Mouse (Mus musculus): ENCODE data around the gene Ntmt1. TPM values are rescaled to one million over a fixed set of nuclear protein-coding genes. Genes with fewer than 3 reads are reported as not detected.
A peak's percentile ranks its signal among the peaks of the same experiment; 100 is the strongest.

Ntmt1 gene
- polyA plus RNA-seq, 1 experiment from 2014 or later, result 102 TPM

DNA sequence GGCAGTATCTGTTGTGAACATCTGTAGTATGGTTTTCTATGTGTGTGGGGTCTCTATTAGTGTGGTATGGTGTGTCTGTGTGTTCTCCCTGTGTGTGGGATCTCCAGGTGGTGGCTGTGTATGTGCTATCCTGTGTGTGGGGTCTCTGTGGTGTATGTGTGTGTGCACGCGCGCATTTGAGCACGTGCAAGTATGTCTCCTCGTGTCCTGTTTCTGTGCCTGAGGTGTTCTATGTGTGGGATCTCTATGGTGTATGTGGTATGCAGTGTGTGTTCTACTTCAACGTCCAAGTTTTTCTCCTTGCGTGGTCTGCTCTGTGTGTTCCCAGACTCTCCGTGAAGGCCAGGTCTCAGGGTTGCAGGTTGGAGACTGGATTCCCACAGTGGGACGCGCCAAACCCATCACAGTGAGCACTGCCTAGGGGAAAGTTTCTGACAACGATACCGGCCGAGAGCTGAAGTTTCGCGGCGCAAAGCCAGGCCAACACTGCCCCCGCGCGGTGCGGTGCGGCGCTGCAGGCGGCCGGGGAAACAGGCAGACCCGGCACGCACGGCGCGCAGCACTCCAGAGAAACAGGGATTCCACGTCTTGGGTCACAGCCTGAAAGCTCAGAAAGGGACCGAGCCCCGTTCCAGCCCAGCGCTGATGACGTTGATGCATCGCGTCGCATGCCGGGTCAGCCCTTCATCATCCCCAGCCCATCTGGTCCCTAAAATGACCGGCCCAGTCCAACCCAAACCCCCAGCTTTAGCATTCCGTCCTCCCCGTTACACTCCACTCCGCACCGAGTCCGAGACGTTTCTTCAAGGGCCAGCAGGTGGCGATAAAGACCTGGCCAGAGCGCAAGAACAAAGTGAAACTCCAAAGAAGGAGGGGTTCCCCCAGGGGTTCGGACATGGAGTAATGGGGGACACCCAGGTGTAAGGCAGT lies 13.2 kb upstream of the Ntmt1 start:
- Histone ChIP-seq H3K27me3 (ENCODE audit: control insufficient read depth, insufficient read depth, low read length) (no peaks in the 10 kb centered on the region), H3K9ac (ENCODE audit: low read length) (peak overlapping the region; percentile 68), H3K4me2 (ENCODE audit: low read depth, low read length, severe bottlenecking) (peak overlapping the region; percentile 67), H3K27ac (ENCODE audit: low read depth, low read length) (peak overlapping the region; percentile 71), H3K36me3 (ENCODE audit: control insufficient read depth, insufficient read depth, low read length) (no peaks in the 10 kb centered on the region), H3K4me3 (ENCODE audit: low read depth, low read length) (peak overlapping the region; percentile 32), H3K9me3 (ENCODE audit: control insufficient read depth, low read length) (no peaks in the 10 kb centered on the region), H3K4me1 (replicated peaks; ENCODE audit: control insufficient read depth, insufficient read depth, low read length) (peaks cover 15% of the 10 kb centered on the region)
- ATAC-seq (replicated peaks; ENCODE audit: low FRiP score) (peak; percentile 76), DNase-seq (ENCODE audit: low spot score) (peak; percentile 98)
- 6% methylated on average over 48 of the region's 48 CpGs for WGBS

DNA sequence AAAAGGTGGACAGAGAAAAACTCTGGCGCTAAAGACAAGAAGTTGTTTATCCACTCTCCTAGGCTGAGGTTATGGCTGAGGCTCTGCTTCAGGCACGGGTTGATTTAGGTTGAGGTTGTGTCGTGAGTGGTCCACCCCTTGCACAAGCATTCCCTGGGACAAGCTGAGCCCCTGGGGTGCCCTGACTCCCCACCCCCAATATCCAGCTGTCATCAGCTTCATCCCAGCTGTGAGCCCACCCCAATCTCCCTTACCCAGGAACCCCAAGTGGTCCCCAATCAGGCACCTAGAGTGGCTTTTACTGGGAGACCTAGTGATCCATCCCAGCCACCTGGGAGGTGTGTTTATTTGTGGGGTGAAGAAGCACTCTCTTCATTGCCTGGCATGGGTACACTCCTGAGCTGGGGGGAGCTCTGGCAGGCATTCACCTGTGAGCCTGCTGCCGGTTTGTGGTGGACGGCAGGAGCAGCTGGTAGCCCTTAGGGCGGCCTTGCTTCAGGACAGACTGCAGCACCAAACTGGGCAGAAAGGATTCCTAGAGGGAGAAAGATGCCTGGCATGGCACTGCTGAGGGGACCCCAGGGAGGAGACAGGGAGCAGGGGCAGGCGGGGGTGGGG lies 12.2 kb upstream of the Ntmt1 start:
- H3K27ac ChIP-seq (ENCODE audit: low read depth, low read length), result no peak overlapping the region
- H3K4me1 ChIP-seq (replicated peaks; ENCODE audit: control insufficient read depth, insufficient read depth, low read length), result peaks cover 15% of the 10 kb centered on the region
- DNase-seq (ENCODE audit: low spot score), result no peak
- no peaks in the 10 kb centered on the region for H3K36me3 ChIP-seq (ENCODE audit: control insufficient read depth, insufficient read depth, low read length)
- peak overlapping the region; percentile 67; the same call in 1 of the 2 replicates for H3K4me2 ChIP-seq (ENCODE audit: low read depth, low read length, severe bottlenecking)
- WGBS, result 62% methylated on average over 7 of the region's 7 CpGs
- peak overlapping the region; percentile 68; the same call in 1 of the 2 replicates for H3K9ac ChIP-seq (ENCODE audit: low read length)
- H3K9me3 ChIP-seq (ENCODE audit: control insufficient read depth, low read length), result no peaks in the 10 kb centered on the region
- peak overlapping the region; percentile 32; the same call in 1 of the 2 replicates for H3K4me3 ChIP-seq (ENCODE audit: low read depth, low read length)
- H3K27me3 ChIP-seq (ENCODE audit: control insufficient read depth, insufficient read depth, low read length), result peaks cover 2% of the 10 kb centered on the region; the same call in 1 of the 2 replicates
- no peak for ATAC-seq (replicated peaks; ENCODE audit: low FRiP score)

DNA sequence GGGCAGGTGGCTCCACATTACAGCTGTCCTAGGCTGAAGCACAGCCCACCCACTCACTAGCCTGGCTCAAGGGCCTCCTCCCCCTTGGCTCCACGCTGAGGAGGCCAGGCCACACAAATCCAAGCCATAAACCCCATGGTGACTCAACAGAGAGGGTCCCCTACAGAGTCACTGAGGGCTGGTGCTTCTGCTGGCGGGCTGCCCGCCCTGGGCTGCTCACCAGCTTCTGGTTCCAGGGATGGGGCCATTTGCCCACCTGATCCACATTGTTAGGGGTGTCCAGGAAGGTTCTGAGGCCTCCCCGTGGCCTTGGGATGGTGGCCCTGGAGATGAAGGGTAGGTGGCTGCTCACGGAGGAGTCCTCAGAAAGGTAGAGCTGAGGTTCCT lies 11.7 kb upstream of the Ntmt1 start:
- peak overlapping the region; percentile 48 for H3K4me2 ChIP-seq (ENCODE audit: low read depth, low read length, severe bottlenecking)
- peaks cover 7% of the 10 kb centered on the region for H3K27me3 ChIP-seq (ENCODE audit: control insufficient read depth, insufficient read depth, low read length)
- WGBS, result 52% methylated on average over 5 of the region's 5 CpGs
- H3K4me1 ChIP-seq (replicated peaks; ENCODE audit: control insufficient read depth, insufficient read depth, low read length), result peaks cover 15% of the 10 kb centered on the region
- H3K9ac ChIP-seq (ENCODE audit: low read length), result peak overlapping the region; percentile 42; the same call in 1 of the 2 replicates
- H3K36me3 ChIP-seq (ENCODE audit: control insufficient read depth, insufficient read depth, low read length), result no peaks in the 10 kb centered on the region
- ATAC-seq (replicated peaks; ENCODE audit: low FRiP score), result peak; percentile 11; the same call in 1 of the 2 replicates
- H3K9me3 ChIP-seq (ENCODE audit: control insufficient read depth, low read length), result no peaks in the 10 kb centered on the region
- H3K27ac ChIP-seq (ENCODE audit: low read depth, low read length), result peak overlapping the region; percentile 46; the same call in 1 of the 2 replicates
- no peak for DNase-seq (ENCODE audit: low spot score)
- 0 out of 2 replicates have a peak overlapping the region, but pooled peaks have one; percentile 2 for H3K4me3 ChIP-seq (ENCODE audit: low read depth, low read length)

DNA sequence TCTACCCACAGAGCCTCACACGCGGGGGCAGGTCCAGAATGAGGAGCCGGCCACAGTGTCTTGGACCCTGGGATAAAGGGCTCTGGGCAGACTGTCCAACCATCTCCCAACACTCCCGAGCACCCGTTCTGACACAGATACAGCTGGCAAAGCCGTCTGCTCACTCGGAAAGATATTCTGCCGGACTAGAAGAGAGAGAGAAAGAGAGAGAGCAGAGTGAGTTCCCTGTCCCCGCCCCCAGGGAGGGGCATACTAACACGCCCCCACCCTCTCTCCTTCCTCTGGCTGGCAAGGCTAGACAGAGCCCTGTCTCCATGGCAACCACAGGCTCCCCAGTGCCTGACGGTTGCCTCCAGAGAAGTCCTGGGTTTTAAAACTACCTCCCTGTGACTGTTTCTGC lies 11.2 kb upstream of the Ntmt1 start:
- DNase-seq (ENCODE audit: low spot score) (peak; percentile 90), ATAC-seq (replicated peaks; ENCODE audit: low FRiP score) (peak; percentile 75)
- H3K4me2 ChIP-seq (ENCODE audit: low read depth, low read length, severe bottlenecking), result peak overlapping the region; percentile 48
- no peaks in the 10 kb centered on the region for H3K9me3 ChIP-seq (ENCODE audit: control insufficient read depth, low read length)
- H3K27ac ChIP-seq (ENCODE audit: low read depth, low read length), result peak overlapping the region; percentile 46; the same call in 1 of the 2 replicates
- no peaks in the 10 kb centered on the region for H3K36me3 ChIP-seq (ENCODE audit: control insufficient read depth, insufficient read depth, low read length)
- peaks cover 10% of the 10 kb centered on the region for H3K27me3 ChIP-seq (ENCODE audit: control insufficient read depth, insufficient read depth, low read length)
- WGBS, result 6% methylated on average over 11 of the region's 11 CpGs
- H3K9ac ChIP-seq (ENCODE audit: low read length), result peak overlapping the region; percentile 32; the same call in 1 of the 2 replicates
- peaks cover 15% of the 10 kb centered on the region for H3K4me1 ChIP-seq (replicated peaks; ENCODE audit: control insufficient read depth, insufficient read depth, low read length)
- H3K4me3 ChIP-seq (ENCODE audit: low read depth, low read length), result 0 out of 2 replicates have a peak overlapping the region, but pooled peaks have one; percentile 2

DNA sequence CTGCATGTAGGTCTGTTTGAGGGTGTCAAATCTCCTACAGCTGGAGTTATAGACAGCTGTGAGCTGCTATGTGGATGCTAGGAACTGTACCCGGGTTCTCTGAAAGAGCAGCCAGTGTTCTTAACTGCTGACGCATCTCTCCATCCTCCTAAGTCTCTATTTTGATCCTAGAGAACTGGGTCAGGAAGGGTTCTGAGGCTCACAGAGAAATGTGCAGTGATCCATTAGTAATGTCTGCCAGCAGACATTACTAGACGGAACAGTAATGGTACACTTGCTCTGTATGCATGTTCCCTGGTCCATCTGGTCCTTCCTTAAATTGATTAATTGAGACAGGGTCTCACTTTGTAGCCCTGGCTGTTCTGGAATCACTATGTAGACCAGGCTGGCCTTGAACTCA lies 8.2 kb upstream of the Ntmt1 start:
- no peaks in the 10 kb centered on the region for H3K36me3 ChIP-seq (ENCODE audit: control insufficient read depth, insufficient read depth, low read length)
- H3K4me3 ChIP-seq (ENCODE audit: low read depth, low read length), result no peak overlapping the region
- ATAC-seq (replicated peaks; ENCODE audit: low FRiP score), result no peak
- DNase-seq (ENCODE audit: low spot score), result no peak
- peaks cover 17% of the 10 kb centered on the region; the same call in 1 of the 2 replicates for H3K4me1 ChIP-seq (replicated peaks; ENCODE audit: control insufficient read depth, insufficient read depth, low read length)
- whole genome bisulfite sequencing, result 77% methylated on average over 3 of the region's 3 CpGs
- no peak overlapping the region for H3K9ac ChIP-seq (ENCODE audit: low read length)
- peaks cover 17% of the 10 kb centered on the region for H3K27me3 ChIP-seq (ENCODE audit: control insufficient read depth, insufficient read depth, low read length)
- H3K4me2 ChIP-seq (ENCODE audit: low read depth, low read length, severe bottlenecking), result no peak overlapping the region
- no peak overlapping the region for H3K27ac ChIP-seq (ENCODE audit: low read depth, low read length)
- H3K9me3 ChIP-seq (ENCODE audit: control insufficient read depth, low read length), result no peaks in the 10 kb centered on the region

DNA sequence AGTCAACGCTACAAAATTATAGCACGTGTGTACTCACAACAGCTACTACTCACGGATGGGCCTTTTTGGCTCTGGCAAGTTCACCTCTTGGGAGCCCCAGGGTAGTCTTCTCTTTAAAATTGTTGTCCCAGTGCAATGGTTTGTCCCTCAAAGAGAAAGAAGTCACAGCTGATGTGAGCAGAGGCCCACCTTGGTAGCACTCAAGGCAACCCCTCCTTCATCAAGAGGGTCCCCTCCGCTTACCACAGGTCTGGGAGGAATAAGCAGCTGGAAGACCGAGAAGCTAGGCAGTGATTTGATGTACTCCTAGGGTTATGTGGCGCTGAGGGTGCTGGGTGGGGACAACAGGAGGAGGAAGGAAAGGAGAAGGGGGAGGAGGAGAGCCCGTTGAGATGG lies 7.0 kb upstream of the Ntmt1 start:
- Histone ChIP-seq H3K4me2 (ENCODE audit: low read depth, low read length, severe bottlenecking) (peak overlapping the region; percentile 88), H3K9ac (ENCODE audit: low read length) (peak overlapping the region; percentile 57), H3K27me3 (ENCODE audit: control insufficient read depth, insufficient read depth, low read length) (peaks cover 17% of the 10 kb centered on the region), H3K4me3 (ENCODE audit: low read depth, low read length) (peak overlapping the region; percentile 36), H3K9me3 (ENCODE audit: control insufficient read depth, low read length) (no peaks in the 10 kb centered on the region), H3K27ac (ENCODE audit: low read depth, low read length) (no peak overlapping the region), H3K36me3 (ENCODE audit: control insufficient read depth, insufficient read depth, low read length) (no peaks in the 10 kb centered on the region), H3K4me1 (replicated peaks; ENCODE audit: control insufficient read depth, insufficient read depth, low read length) (peaks cover 17% of the 10 kb centered on the region; the same call in 1 of the 2 replicates)
- WGBS, result 38% methylated on average over 6 of the region's 7 CpGs
- DNase-seq (ENCODE audit: low spot score), result no peak
- ATAC-seq (replicated peaks; ENCODE audit: low FRiP score), result no peak

DNA sequence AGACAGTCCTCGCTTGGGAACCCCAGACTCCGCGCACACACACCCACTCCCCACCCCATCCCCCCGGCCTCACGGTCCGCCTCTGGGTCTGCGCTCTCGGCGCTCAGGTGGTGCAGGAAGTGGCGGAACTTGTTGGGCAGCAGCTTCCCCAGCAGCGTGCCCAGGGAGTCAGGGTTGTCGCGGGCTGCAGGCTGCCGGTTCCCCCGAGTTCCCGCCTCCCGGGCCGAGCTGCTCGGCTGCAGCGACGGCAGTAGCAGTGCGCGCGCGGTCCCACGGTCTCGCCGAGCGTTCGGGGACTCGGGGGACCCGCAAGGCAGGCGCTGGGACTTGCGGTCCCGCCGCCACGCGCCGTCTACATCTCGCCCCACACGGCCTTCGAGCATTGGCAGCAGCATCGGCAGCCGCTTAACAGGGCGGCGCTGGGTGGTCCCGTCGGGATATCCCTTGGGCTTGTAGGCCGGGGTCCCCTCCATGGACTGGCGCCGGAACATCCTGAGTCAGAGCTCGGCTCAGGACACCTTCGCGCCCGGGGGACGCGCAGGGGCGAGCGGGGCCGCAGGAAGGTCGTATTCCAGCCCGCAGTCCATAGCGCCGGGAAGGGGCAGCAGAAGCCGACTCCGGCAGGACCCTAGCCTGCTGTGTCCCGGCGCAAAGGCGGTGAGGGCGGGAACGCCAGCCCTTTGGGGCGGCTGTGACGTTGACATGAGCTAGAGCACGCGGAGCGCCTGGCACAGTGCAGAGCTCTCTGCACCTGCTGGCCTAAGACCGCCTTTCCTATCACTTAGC lies 6.4 kb upstream of the Ntmt1 start:
- peak overlapping the region; percentile 36 for H3K4me3 ChIP-seq (ENCODE audit: low read depth, low read length)
- H3K36me3 ChIP-seq (ENCODE audit: control insufficient read depth, insufficient read depth, low read length), result no peaks in the 10 kb centered on the region
- peak overlapping the region; percentile 57 for H3K9ac ChIP-seq (ENCODE audit: low read length)
- DNase-seq (ENCODE audit: low spot score), result peak; percentile 75
- H3K27ac ChIP-seq (ENCODE audit: low read depth, low read length), result no peak overlapping the region
- H3K4me2 ChIP-seq (ENCODE audit: low read depth, low read length, severe bottlenecking), result peak overlapping the region; percentile 88
- peaks cover 13% of the 10 kb centered on the region; the same call in 1 of the 2 replicates for H3K4me1 ChIP-seq (replicated peaks; ENCODE audit: control insufficient read depth, insufficient read depth, low read length)
- WGBS, result under 1% methylated on average over 71 of the region's 77 CpGs
- peaks cover 17% of the 10 kb centered on the region for H3K27me3 ChIP-seq (ENCODE audit: control insufficient read depth, insufficient read depth, low read length)
- no peaks in the 10 kb centered on the region for H3K9me3 ChIP-seq (ENCODE audit: control insufficient read depth, low read length)
- peak; percentile 53 for ATAC-seq (replicated peaks; ENCODE audit: low FRiP score)

DNA sequence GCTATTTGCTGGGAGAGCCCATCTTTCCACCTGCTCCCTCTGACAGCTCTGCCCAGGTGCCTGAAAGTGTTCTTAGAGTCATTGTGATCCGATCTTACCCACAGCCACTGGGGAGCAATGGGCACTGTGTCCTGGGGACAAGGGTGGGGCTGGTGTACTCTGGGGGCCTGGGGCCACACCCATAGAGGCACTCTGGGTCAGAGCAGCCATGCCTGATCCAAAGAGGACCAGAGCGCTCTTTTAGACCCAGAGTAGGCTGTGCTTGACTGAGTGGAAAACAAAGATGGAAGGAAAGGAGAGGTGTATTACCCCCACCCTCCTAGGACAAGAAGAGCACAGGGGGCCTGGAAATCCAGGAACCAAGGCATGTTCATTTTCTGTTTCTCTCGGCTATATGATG lies 4.0 kb upstream of the Ntmt1 start, which contains the start of gene 1700001O22Rik:
Gene 1700001O22Rik, minus strand, starts transcription at position 58 of the 400 bp plus-strand sequence.
- H3K27ac ChIP-seq (ENCODE audit: low read depth, low read length), result no peak within 1 kb of the TSS
- H3K27me3 ChIP-seq (ENCODE audit: control insufficient read depth, insufficient read depth, low read length), result peaks cover 17% of the 10 kb centered on the region
- H3K4me1 ChIP-seq (replicated peaks; ENCODE audit: control insufficient read depth, insufficient read depth, low read length), result peaks cover 10% of the 10 kb centered on the region; the same call in 1 of the 2 replicates
- no peak within 1 kb of the TSS for H3K4me2 ChIP-seq (ENCODE audit: low read depth, low read length, severe bottlenecking)
- H3K4me3 ChIP-seq (ENCODE audit: low read depth, low read length), result no peak within 1 kb of the TSS
- WGBS, result 94% methylated on average over 3 of the region's 3 CpGs
- ATAC-seq (replicated peaks; ENCODE audit: low FRiP score), result no peak
- H3K9ac ChIP-seq (ENCODE audit: low read length), result no peak within 1 kb of the TSS
- no peaks in the 10 kb centered on the region for H3K9me3 ChIP-seq (ENCODE audit: control insufficient read depth, low read length)
- DNase-seq (ENCODE audit: low spot score), result peak; percentile 48
- H3K36me3 ChIP-seq (ENCODE audit: control insufficient read depth, insufficient read depth, low read length), result no peaks in the 10 kb centered on the region

Data from forebrain, embryonic 11.5 days (tissue).